Mouse (Mus musculus): ENCODE measurements around the gene Gfer.

Gfer gene

DNA sequence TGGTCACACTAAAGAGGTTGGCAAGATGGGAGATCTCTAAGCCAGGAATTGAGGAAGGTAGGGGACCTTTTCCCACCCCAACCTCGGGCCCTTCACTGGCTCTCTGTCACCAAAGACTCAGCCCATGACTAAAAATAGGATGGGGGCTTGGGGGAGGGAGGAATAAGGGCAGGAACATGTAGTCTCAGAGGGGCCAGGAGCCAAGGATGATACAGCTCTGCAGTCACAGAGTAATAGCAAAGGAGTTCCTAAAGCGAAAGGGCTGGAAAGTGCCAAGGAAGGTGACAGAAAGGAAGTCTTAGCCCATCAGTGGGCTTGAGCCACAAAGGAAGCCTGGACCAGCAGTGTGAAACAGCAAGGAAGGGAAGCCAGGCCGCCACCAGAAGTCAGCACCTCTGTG, 44.1 kb downstream of the Gfer start:
- ChIA-PET CTCF (interaction anchor here in 2 of 4 experiments (0.7 to 2.0 kb wide), 4 partner anchors 23 to 112 kb away, joined by 3 to 7 read pairs (median 4); no protein-coding TSS in a partner anchor), POLR2A (interaction anchor here in 3 of 4 experiments (0.6 to 3.5 kb wide), 14 partner anchors 10 to 277 kb away, joined by 3 to 19 read pairs (median 5); partner anchors contain the start of genes Pkd1 (in 2 of the 3), Traf7 (in 2 of the 3), Zfp598 (in 2 of the 3) and Msrb1 (in 1 of the 3))

DNA sequence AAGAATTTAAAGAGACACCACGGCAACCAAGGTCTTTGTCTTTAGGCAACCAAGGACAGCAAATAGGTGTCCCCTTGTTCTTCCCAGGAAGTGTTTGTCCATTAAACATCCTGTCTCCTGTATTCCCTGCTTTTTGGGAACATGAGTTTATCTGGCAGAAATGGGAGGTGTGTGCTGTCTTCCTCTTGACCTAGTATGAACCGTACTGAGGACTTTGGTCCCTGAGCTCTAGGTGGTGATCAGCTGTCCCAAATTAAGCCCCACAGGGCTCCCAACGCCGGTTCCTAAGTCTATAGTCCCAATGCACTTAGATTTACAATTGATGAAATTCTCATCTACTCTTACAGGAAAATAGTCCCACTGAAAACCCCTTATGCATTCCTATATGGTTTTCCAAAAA, 45.2 kb downstream of the Gfer start:
- ChIA-PET CTCF (interaction anchor here in 3 of 4 experiments (0.6 to 2.0 kb wide), 8 partner anchors 7 to 189 kb away, joined by 3 to 7 read pairs (median 3); partner anchors contain the start of gene Npw (in 1 of the 3)), POLR2A (interaction anchor here in 3 of 4 experiments (0.6 to 3.5 kb wide), 25 partner anchors 9 to 920 kb away, joined by 3 to 21 read pairs (median 5); partner anchors contain the start of genes Nthl1 (in 2 of the 3), Pkd1 (in 2 of the 3), Traf7 (in 2 of the 3) and Tsc2 (in 2 of the 3))

GRCm38 (mm10) chr17:24650070-24650616, 45.8 kb downstream of the Gfer start, which contains the start of gene Slc9a3r2:
Gene Slc9a3r2, minus strand, starts transcription at chr17:24650327.
- ChIA-PET CTCF (interaction anchor here in 3 of 4 experiments (0.6 to 1.2 kb wide), 7 partner anchors 8 to 1422 kb away, joined by 3 to 6 read pairs (median 3); partner anchors contain the start of genes Npw (in 1 of the 3), Nthl1 (in 1 of the 3), Tsc2 (in 1 of the 3) and Zfp598 (in 1 of the 3)), POLR2A (interaction anchor here in 3 of 4 experiments (0.6 to 3.5 kb wide), 24 partner anchors 8 to 921 kb away, joined by 3 to 21 read pairs (median 5); partner anchors contain the start of genes Nthl1 (in 3 of the 3), Tsc2 (in 3 of the 3), Pkd1 (in 2 of the 3) and Traf7 (in 2 of the 3))

DNA sequence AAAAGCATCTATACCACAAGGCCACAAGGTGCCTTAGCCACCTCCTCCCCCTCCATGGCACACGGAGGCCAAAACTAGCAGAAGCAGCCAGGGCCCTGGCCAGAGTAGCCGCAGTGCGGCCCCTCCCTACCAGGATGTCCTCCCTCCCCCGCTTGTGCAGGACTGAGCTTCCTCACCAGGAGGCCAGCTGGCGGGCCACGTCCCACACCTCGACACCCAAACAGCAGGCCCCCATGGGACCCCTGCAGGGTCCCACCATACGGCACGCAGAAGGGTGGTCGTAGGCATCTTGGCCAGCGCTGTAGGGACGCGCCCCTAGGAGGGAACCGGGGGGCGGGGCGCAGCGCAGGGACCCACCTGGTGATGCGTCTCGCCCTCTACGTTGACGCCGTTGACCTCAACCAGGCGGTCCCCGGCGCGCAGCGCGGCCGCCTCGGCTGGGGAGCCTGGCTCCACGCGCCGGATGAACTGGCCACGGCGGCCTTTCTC, 46.3 kb downstream of the Gfer start:
- ChIA-PET CTCF (interaction anchor here in 2 of 4 experiments (0.6 to 1.2 kb wide), 4 partner anchors 17 to 1422 kb away, joined by 3 to 6 read pairs (median 4); partner anchors contain the start of genes Nthl1 (in 1 of the 2), Tsc2 (in 1 of the 2) and Zfp598 (in 1 of the 2)), POLR2A (interaction anchor here in 3 of 4 experiments (0.6 to 3.5 kb wide), 22 partner anchors 10 to 921 kb away, joined by 3 to 21 read pairs (median 5); partner anchors contain the start of genes Nthl1 (in 3 of the 3), Tsc2 (in 3 of the 3), Pkd1 (in 2 of the 3) and Traf7 (in 2 of the 3))

- CTCF ChIA-PET: no interaction called here
- POLR2A ChIA-PET: interaction anchor here in 2 of 4 experiments (1.0 to 2.9 kb wide), 8 partner anchors 9 to 100 kb away, joined by 3 to 21 read pairs (median 10); partner anchors contain the start of genes Pkd1 (in 2 of the 2), Nthl1 (in 1 of the 2), Tsc2 (in 1 of the 2) and Zfp598 (in 1 of the 2)
Measured at GRCm38 (mm10) chr17:24648731-24649377, 47.1 kb downstream of the Gfer start.

GRCm38 (mm10) chr17:24647493-24647892, 48.5 kb downstream of the Gfer start:
- ChIA-PET POLR2A (interaction anchor here (0.7 to 2.4 kb wide), 19 partner anchors 10 to 233 kb away, joined by 3 to 18 read pairs (median 4); partner anchors contain the start of genes Nthl1 (in 3 of the 4), Tsc2 (in 3 of the 4), Npw (in 2 of the 4) and Traf7 (in 2 of the 4)), CTCF (interaction anchor here (0.5 to 1.7 kb wide), 9 partner anchors 15 to 983 kb away, joined by 3 to 5 read pairs (median 3); partner anchors contain the start of genes Nthl1 (in 1 of the 4), Pkd1 (in 1 of the 4) and Tsc2 (in 1 of the 4))

GRCm38 (mm10) chr17:24646381-24646780, 49.6 kb downstream of the Gfer start:
- CTCF ChIA-PET: interaction anchor here in 1 of 4 experiments (1.4 to 1.7 kb wide), 2 partner anchors 13 to 18 kb away, joined by 4 to 5 read pairs; partner anchors contain the start of genes Nthl1 and Tsc2
- POLR2A ChIA-PET: interaction anchor here in 3 of 4 experiments (0.6 to 2.4 kb wide), 14 partner anchors 9 to 192 kb away, joined by 3 to 18 read pairs (median 8); partner anchors contain the start of genes Nthl1 (in 2 of the 3), Traf7 (in 2 of the 3), Tsc2 (in 2 of the 3) and Npw (in 1 of the 3)

DNA sequence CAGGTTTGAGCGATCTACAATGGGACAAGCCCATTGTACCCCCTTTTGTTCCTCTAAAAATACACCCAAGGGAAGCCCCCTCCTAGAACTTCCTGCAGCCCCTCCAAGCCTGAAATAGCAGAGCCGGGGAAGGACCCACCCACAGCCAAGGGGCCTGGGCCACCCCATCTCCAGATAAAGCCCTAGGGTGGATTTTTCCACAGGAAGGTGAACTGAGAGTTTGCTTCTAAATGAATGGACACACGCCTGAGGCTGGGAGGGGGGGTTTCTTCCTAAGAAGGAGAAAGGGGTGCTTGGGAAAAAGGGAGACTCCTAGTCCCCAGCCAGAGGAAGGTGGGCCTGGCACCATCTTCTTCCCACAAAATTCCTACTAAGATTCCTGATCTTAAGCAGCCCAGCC, 50.0 kb downstream of the Gfer start:
- POLR2A ChIA-PET: interaction anchor here in 2 of 4 experiments (1.4 to 2.4 kb wide), 5 partner anchors 10 to 167 kb away, joined by 3 to 9 read pairs (median 7); partner anchors contain the start of genes Traf7 (in 2 of the 2), Mlst8 (in 1 of the 2), Nthl1 (in 1 of the 2) and Tsc2 (in 1 of the 2)
- CTCF ChIA-PET: no interaction called here

GRCm38 (mm10) chr17:24644875-24645721, 50.9 kb downstream of the Gfer start:
- ChIA-PET POLR2A (interaction anchor here in 2 of 4 experiments (0.8 to 3.6 kb wide), 14 partner anchors 9 to 166 kb away, joined by 3 to 25 read pairs (median 4); partner anchors contain the start of genes Nthl1 (in 2 of the 2), Traf7 (in 2 of the 2), Tsc2 (in 2 of the 2) and Mlst8 (in 1 of the 2)), CTCF (interaction anchor here in 2 of 4 experiments (0.6 to 1.6 kb wide), 4 partner anchors 17 to 208 kb away, joined by 3 to 4 read pairs (median 3); no protein-coding TSS in a partner anchor)

DNA sequence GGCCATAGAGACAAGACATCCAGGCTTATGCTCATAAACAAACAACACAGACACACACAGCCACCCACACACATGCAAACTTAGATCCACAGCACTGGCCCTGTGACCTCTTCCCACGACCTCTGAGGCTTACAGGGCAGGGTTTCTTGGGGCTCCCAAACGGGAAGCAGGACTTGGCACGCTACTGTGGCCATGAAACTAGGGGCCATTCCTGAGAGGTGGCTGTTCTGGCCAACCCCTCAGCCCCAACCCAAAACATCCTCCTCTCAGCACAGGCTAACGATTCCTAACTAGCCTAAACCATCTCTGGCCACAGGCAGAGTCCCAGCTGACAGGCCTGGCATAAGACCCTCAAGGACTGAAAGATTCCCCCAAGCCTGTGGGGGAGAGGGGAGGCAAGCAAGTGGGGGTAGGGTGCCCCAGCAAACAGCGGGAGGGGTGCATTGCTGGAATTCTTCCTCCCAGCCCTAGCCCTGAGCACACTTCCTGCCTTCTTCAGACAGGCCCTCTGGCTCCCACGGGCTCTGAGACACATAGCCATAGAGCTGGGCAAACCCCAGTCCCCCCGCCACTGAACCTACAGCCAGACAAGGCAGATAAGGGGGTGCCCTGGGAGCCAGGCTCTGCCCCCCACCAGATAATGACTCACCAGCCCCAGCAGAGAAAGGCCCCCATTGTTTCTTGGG, 51.8 kb downstream of the Gfer start:
- POLR2A ChIA-PET: interaction anchor here in 2 of 4 experiments (0.6 to 3.6 kb wide), 19 partner anchors 8 to 165 kb away, joined by 3 to 25 read pairs (median 4); partner anchors contain the start of genes Nthl1 (in 2 of the 2), Traf7 (in 2 of the 2), Tsc2 (in 2 of the 2) and Mlst8 (in 1 of the 2)
- CTCF ChIA-PET: interaction anchor here in 2 of 4 experiments (0.8 to 1.6 kb wide), 3 partner anchors 16 to 106 kb away, joined by 3 to 4 read pairs (median 3); no protein-coding TSS in a partner anchor

Measured in embryonic stem cell, embryonic (primary cell).